Mouse (Mus musculus): ENCODE results near the gene Cpox. TPM values are rescaled to one million over a fixed set of nuclear protein-coding genes. Genes with fewer than 3 reads are reported as not detected.

The Cpox gene
- total RNA-seq (2023) = 5.4 and 9.7 TPM in 2 replicates

GRCm38 (mm10) chr16:58669917-58670630 lies at the start of gene Cpox:
TSS of gene Cpox (plus strand) at chr16:58670292.

GRCm38 (mm10) chr16:58638689-58639175 lies 31.4 kb upstream of the Cpox start, which contains the start of gene E330017A01Rik:
TSS of gene E330017A01Rik (minus strand) at chr16:58638739.

GRCm38 (mm10) chr16:58718666-58719120 lies 48.6 kb downstream of the Cpox start, which contains the start of gene Gpr15:
TSS of gene Gpr15 (minus strand) at chr16:58719070.

GRCm38 (mm10) chr16:58727477-58728131 lies 57.5 kb downstream of the Cpox start, which contains the start of gene Cldnd1:
TSS of gene Cldnd1 (plus strand) at chr16:58727910.

GRCm38 (mm10) chr16:58763076-58763475 lies 93.0 kb downstream of the Cpox start, which contains the start of gene Olfr172:
TSS of gene Olfr172 (minus strand) at chr16:58763176.

Other genes with a start within 250 kb of the Cpox start
- 143 and 173 TPM in 2 replicates for gene St3gal6, start 146.0 kb upstream of the Cpox start, total RNA-seq (2023)
- not detected in 2 replicates for gene Gm813, start 53.3 kb upstream of the Cpox start, total RNA-seq (2023)
- not detected in 2 replicates for gene E330017A01Rik, start 31.6 kb upstream of the Cpox start, total RNA-seq (2023)
- gene Gpr15, start 48.8 kb downstream of the Cpox start, total RNA-seq (2023) = 0.25 and 0.95 TPM in 2 replicates
- gene Cldnd1, start 57.6 kb downstream of the Cpox start, total RNA-seq (2023) = 29.3 and 30.6 TPM in 2 replicates
- gene Olfr172, start 92.9 kb downstream of the Cpox start, total RNA-seq (2023) = not detected in 2 replicates
- not detected in 2 replicates for gene Olfr173, start 130.0 kb downstream of the Cpox start, total RNA-seq (2023)
- gene Olfr175-ps1, start 156.5 kb downstream of the Cpox start, total RNA-seq (2023) = not detected in 2 replicates
- gene Olfr177, start 204.5 kb downstream of the Cpox start, total RNA-seq (2023) = not detected in 2 replicates
- not detected in 2 replicates for gene Olfr178, start 221.8 kb downstream of the Cpox start, total RNA-seq (2023)

Data from neutrophil, adult 65 days (primary cell).